Mouse (Mus musculus): ENCODE data around the gene Syne1.

The Syne1 gene

GRCm38 (mm10) chr10:5423984-5424383, 127.3 kb downstream of the Syne1 start:
- DNase-seq (ENCODE audit: low spot score) = no peak

- peak; percentile 21 for DNase-seq (ENCODE audit: low spot score)
Observed at GRCm38 (mm10) chr10:5415730-5416129, 135.6 kb downstream of the Syne1 start.

- no peak for DNase-seq (ENCODE audit: low spot score)
Observed at GRCm38 (mm10) chr10:5384131-5384776, 167.0 kb downstream of the Syne1 start.

GRCm38 (mm10) chr10:5381536-5381935, 169.7 kb downstream of the Syne1 start:
- DNase-seq (ENCODE audit: low spot score) = no peak

GRCm38 (mm10) chr10:5378969-5379368, 172.3 kb downstream of the Syne1 start:
- DNase-seq (ENCODE audit: low spot score) = no peak

GRCm38 (mm10) chr10:5369599-5369998, 181.7 kb downstream of the Syne1 start:
- DNase-seq (ENCODE audit: low spot score) = no peak

GRCm38 (mm10) chr10:5368266-5368665, 183.0 kb downstream of the Syne1 start:
- no peak for DNase-seq (ENCODE audit: low spot score)

GRCm38 (mm10) chr10:5367465-5368011, 183.7 kb downstream of the Syne1 start:
- no peak for DNase-seq (ENCODE audit: low spot score)

GRCm38 (mm10) chr10:5360560-5360959, 190.7 kb downstream of the Syne1 start:
- DNase-seq (ENCODE audit: low spot score) = no peak

GRCm38 (mm10) chr10:5356614-5357013, 194.7 kb downstream of the Syne1 start:
- DNase-seq (ENCODE audit: low spot score) = no peak

- no peak for DNase-seq (ENCODE audit: low spot score)
Observed at GRCm38 (mm10) chr10:5353390-5353789, 197.9 kb downstream of the Syne1 start.

GRCm38 (mm10) chr10:5346911-5347310, 204.4 kb downstream of the Syne1 start:
- DNase-seq (ENCODE audit: low spot score) = no peak

- DNase-seq (ENCODE audit: low spot score) = no peak
Observed at GRCm38 (mm10) chr10:5343211-5343610, 208.1 kb downstream of the Syne1 start.

GRCm38 (mm10) chr10:5336394-5336793, 214.9 kb downstream of the Syne1 start:
- no peak for DNase-seq (ENCODE audit: low spot score)

GRCm38 (mm10) chr10:5332801-5333200, 218.5 kb downstream of the Syne1 start:
- DNase-seq (ENCODE audit: low spot score) = no peak

GRCm38 (mm10) chr10:5326716-5327115, 224.6 kb downstream of the Syne1 start:
- DNase-seq (ENCODE audit: low spot score) = no peak

- DNase-seq (ENCODE audit: low spot score) = no peak
Observed at GRCm38 (mm10) chr10:5323741-5324395, 227.4 kb downstream of the Syne1 start.

GRCm38 (mm10) chr10:5322562-5322961, 228.7 kb downstream of the Syne1 start:
- DNase-seq (ENCODE audit: low spot score) = no peak

- DNase-seq (ENCODE audit: low spot score) = peak; percentile 37
Observed at GRCm38 (mm10) chr10:5317602-5318001, 233.7 kb downstream of the Syne1 start.

GRCm38 (mm10) chr10:5312437-5312836, 238.8 kb downstream of the Syne1 start:
- DNase-seq (ENCODE audit: low spot score) = no peak

GRCm38 (mm10) chr10:5309961-5310713, 241.1 kb downstream of the Syne1 start:
- DNase-seq (ENCODE audit: low spot score) = no peak

GRCm38 (mm10) chr10:5309398-5309797, 241.9 kb downstream of the Syne1 start:
- DNase-seq (ENCODE audit: low spot score) = no peak

- no peak for DNase-seq (ENCODE audit: low spot score)
Observed at GRCm38 (mm10) chr10:5305555-5305954, 245.7 kb downstream of the Syne1 start.
